ENCODE assay signal across 8 mouse cellular contexts in the genomic region with DNA sequence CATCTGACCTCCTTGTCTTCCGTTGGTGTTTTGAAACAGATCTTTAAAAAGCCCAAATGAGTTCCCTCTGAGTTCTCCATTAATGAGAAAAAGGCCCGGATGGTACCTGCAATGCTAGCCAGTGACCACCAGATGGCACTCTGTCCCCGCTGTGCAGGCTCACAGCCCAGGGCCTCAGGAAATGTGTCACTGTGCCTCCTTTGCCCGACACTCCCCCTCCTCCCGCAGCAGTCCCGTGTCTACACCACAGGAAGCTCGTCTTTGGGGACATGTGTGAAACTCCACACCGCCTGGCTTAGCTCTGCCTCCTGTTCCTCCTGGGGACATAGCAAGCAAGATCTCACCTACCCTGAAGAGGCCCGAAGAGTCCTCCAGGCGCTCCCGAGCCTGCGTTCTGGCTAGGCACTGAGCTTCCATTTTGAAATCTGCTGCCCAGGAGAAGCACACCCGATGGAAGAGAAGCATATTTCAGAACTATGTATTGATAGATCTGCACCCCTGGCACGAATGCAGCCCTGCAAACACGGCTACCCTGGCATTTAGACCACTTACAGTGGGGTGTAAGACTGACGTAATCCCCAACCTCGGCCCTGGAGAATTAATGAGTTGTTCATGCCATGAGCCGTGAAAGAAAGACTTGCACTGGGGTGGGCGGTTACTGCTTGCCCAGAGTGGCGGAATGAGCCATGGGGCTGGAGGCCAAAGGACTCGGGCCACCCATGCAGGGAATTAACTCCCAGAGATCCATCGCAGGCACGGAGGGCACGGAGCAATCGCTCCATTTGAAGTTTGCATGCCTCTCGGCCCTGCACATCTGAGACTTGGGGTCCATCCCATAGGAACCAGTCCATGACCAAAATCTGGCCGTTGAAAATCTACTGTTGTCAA. TPM values are rescaled to one million over a fixed set of nuclear protein-coding genes. Genes with fewer than 3 reads are reported as not detected.
DNase-seq lines count a peak whose midpoint lies in the region; ATAC-seq and TF ChIP-seq lines count a peak whose summit lies in the region.

No protein-coding gene starts in this region.

- DNase-seq in Patski (ENCODE audit: low read depth, low spot score), result no peak
- DNase-seq in cerebellum, postnatal 25 days, result peak; percentile 93 to 94
- DNase-seq in frontal cortex, postnatal 36 days (ENCODE audit: low spot score in 2 of 2), result peak; percentile 93 to 97
- peak; percentile 90 for DNase-seq in left cerebral cortex, adult 11 months (ENCODE audit: low spot score)
- DNase-seq in lung, postnatal 4 days, result peak; percentile 93 to 94
- peak; percentile 76 for DNase-seq in retina, postnatal 7 days (ENCODE audit: low read depth, low spot score)
- peak; percentile 82 for DNase-seq in urinary bladder, adult 2 months (ENCODE audit: low spot score)

- H3K4me1 ChIP-seq in hindbrain, embryonic 15.5 days (replicated peaks), result peaks cover 11% of the 10 kb centered on the region

- H3K4me2 ChIP-seq in hindbrain, embryonic 15.5 days, result peak overlapping the region; percentile 58

- no peaks in the 10 kb centered on the region for H3K27me3 ChIP-seq in Patski
- H3K27me3 ChIP-seq in hindbrain, embryonic 15.5 days, result no peaks in the 10 kb centered on the region

- peak; percentile 99 for TF ChIP-seq CTCF in Patski (IDR thresholded peaks at IDR 0.05)

- no peaks in the 10 kb centered on the region for H3K9me3 ChIP-seq in hindbrain, embryonic 15.5 days

- H3K27ac ChIP-seq in hindbrain, embryonic 15.5 days (replicated peaks), result peak overlapping the region; percentile 82

- 6% methylated on average over 27 of the region's 27 CpGs for WGBS in hindbrain, embryonic 15.5 days

- H3K4me3 ChIP-seq in hindbrain, embryonic 15.5 days, result peak overlapping the region; percentile 36

- in situ Hi-C loops in Patski (cut with MboI; ENCODE audit: low pct_unique_long_range_greater_than_20kb), result loop anchor here (5.0 kb wide), 6 partner anchors 40 to 425 kb away; no protein-coding TSS in a partner anchor

- CTCF ChIA-PET in Patski (lab: Charles Lee), result interaction anchor here (0.6 to 3.0 kb wide), 20 partner anchors 16 to 426 kb away, joined by 3 to 17 read pairs (median 3); a partner anchor contains a TSS

- POLR2A ChIA-PET in Patski (lab: Charles Lee), result interaction anchor here (0.7 to 1.6 kb wide), 6 partner anchors 16 to 239 kb away, joined by 4 to 6 read pairs (median 4); a partner anchor contains a TSS

- peak; percentile 74 for ATAC-seq in Patski
- ATAC-seq in hindbrain, embryonic 15.5 days (ENCODE audit: low FRiP score, low read depth), result peak; percentile 95

- peak overlapping the region; percentile 46; the same call in 1 of the 2 replicates for H3K9ac ChIP-seq in hindbrain, embryonic 15.5 days

- no peaks in the 10 kb centered on the region for H3K36me3 ChIP-seq in hindbrain, embryonic 15.5 days

RNA-seq across cellular contexts. Expression of a gene that starts 22.9 kb away (rescaled TPM):
- polyA plus RNA-seq in Patski (2021), result 8.7 TPM
- 1.8 TPM in 2 replicates for polyA plus RNA-seq in hindbrain, embryonic 15.5 days (2015; fragmentation: Nextera tagmentation; extraction: Ambion mirVana)
- polyA plus RNA-seq in urinary bladder, adult 2 months (2012; rRNA removed), result 3.5 and 3.9 TPM in 2 replicates
